Mouse (Mus musculus) small intestine, adult 2 months (tissue): ENCODE measurements around the gene Fam167b. TPM values are rescaled to one million over a fixed set of nuclear protein-coding genes. Genes with fewer than 3 reads are reported as not detected.
A peak's percentile ranks its signal among the peaks of the same experiment; 100 is the strongest.

Experiments used
- H3K27ac ChIP-seq: fragments of 200-500 bp; 2 replicates; pipeline ENCODE4 v1.5.1; 2012; ENCODE audit warnings: low read depth, low read length, control low read depth, inconsistent platforms; ENCODE audit not compliant: insufficient read depth
- H3K27me3 ChIP-seq: fragments of 200-500 bp; 2 replicates; pipeline ENCODE4 v1.6.1; 2012; ENCODE audit warnings: mild to moderate bottlenecking, moderate library complexity, low read length, inconsistent platforms; ENCODE audit not compliant: control insufficient read depth, insufficient read depth
- H3K36me3 ChIP-seq: fragments of 200-500 bp; 2 replicates; pipeline ENCODE4 v1.6.1; 2012; ENCODE audit warnings: mild to moderate bottlenecking, low read length, control low read depth, inconsistent platforms; ENCODE audit not compliant: control insufficient read depth, insufficient read depth
- H3K4me1 ChIP-seq: fragments of 200-500 bp; 2 replicates; pipeline ENCODE4 v1.6.1; 2012; ENCODE audit warnings: low read length, inconsistent platforms, mixed read lengths; ENCODE audit not compliant: control insufficient read depth, insufficient read depth, insufficient read length
- H3K4me3 ChIP-seq: fragments of 200-500 bp; 2 replicates; pipeline ENCODE4 v1.5.1; 2012; ENCODE audit warnings: low read depth, mild to moderate bottlenecking, control low read depth, inconsistent platforms, low read length, moderate library complexity
- CTCF ChIP-seq: fragments of 200-500 bp; IDR thresholded peaks from 2 replicates; pipeline ENCODE4 v1.5.1; 2012; ENCODE audit warnings: low read depth, mild to moderate bottlenecking, control low read depth, inconsistent platforms, low read length, moderate library complexity, mixed read lengths; ENCODE audit not compliant: insufficient replicate concordance, insufficient read length; ENCODE audit errors: extremely low read depth
- POLR2A ChIP-seq: fragments of 200-500 bp; IDR thresholded peaks from 2 replicates; pipeline ENCODE4 v1.6.1; 2012; ENCODE audit warnings: low read depth, mild to moderate bottlenecking, control low read depth, inconsistent platforms, low read length, moderate library complexity
- WGBS: fragments of 180-500 bp; shearing (Covaris S2); methylation state at CpG from one replicate; pipeline ENCODE4 v1.1.7; 2018; 5-methylcytosine and 5-hydroxymethylcytosine counted together
- polyA plus RNA-seq: library from polyadenylated mRNA; depleted of rRNA; stranded (reverse); fragments of >200 nt; gene quantifications from 2 replicates; pipeline ENCODE4 v1.2.3, GENCODE M21; 2012

The Fam167b gene
- polyA plus RNA-seq, 1 experiment, result 1.3 TPM

GRCm38 (mm10) chr4:129580347-129580746 lies 2.0 kb upstream of the Fam167b start:
- H3K27me3 ChIP-seq, result no peaks in the 10 kb centered on the region
- TF ChIP-seq CTCF (no peak), POLR2A (no peak)
- H3K36me3 ChIP-seq, result no peaks in the 10 kb centered on the region
- no peaks in the 10 kb centered on the region; the same call in 1 of the 2 replicates for H3K4me1 ChIP-seq
- H3K27ac ChIP-seq, result no peak overlapping the region
- no peak overlapping the region for H3K4me3 ChIP-seq
- 60% methylated on average over 7 of the region's 7 CpGs for WGBS

- TF ChIP-seq POLR2A, result no peak
- no peak for TF ChIP-seq CTCF
- H3K27ac ChIP-seq, result no peak overlapping the region
- H3K4me1 ChIP-seq, result no peaks in the 10 kb centered on the region; the same call in 1 of the 2 replicates
- no peaks in the 10 kb centered on the region for H3K36me3 ChIP-seq
- no peak overlapping the region for H3K4me3 ChIP-seq
- H3K27me3 ChIP-seq, result no peaks in the 10 kb centered on the region
- 75% methylated on average over 7 of the region's 7 CpGs for WGBS
Measured at GRCm38 (mm10) chr4:129577688-129578087, 661 bp downstream of the Fam167b start.

GRCm38 (mm10) chr4:129576863-129577491 lies 1.4 kb downstream of the Fam167b start:
- H3K27ac ChIP-seq, result no peak overlapping the region
- peak overlapping the region; percentile 23 for H3K4me3 ChIP-seq
- H3K27me3 ChIP-seq, result no peaks in the 10 kb centered on the region
- 26% methylated on average over 21 of the region's 21 CpGs for WGBS
- TF ChIP-seq CTCF, result peak; percentile 57; the same call in 1 of the 2 replicates
- no peak for TF ChIP-seq POLR2A
- H3K36me3 ChIP-seq, result no peaks in the 10 kb centered on the region
- no peaks in the 10 kb centered on the region; the same call in 1 of the 2 replicates for H3K4me1 ChIP-seq

GRCm38 (mm10) chr4:129575171-129575844 lies 3.0 kb downstream of the Fam167b start:
- TF ChIP-seq POLR2A (no peak), CTCF (no peak)
- Histone ChIP-seq H3K27me3 (no peaks in the 10 kb centered on the region), H3K27ac (peak overlapping the region; percentile 87), H3K4me3 (peak overlapping the region; percentile 26), H3K36me3 (no peaks in the 10 kb centered on the region), H3K4me1 (no peaks in the 10 kb centered on the region; the same call in 1 of the 2 replicates)
- WGBS, result 44% methylated on average over 7 of the region's 8 CpGs

GRCm38 (mm10) chr4:129573430-129573829 lies 4.9 kb downstream of the Fam167b start, which contains the start of gene Lck:
TSS of gene Lck (minus strand) at chr4:129573641.
- WGBS, result 84% methylated on average over 8 of the region's 8 CpGs
- Histone ChIP-seq H3K4me1 (no peaks in the 10 kb centered on the region), H3K27me3 (no peaks in the 10 kb centered on the region), H3K36me3 (no peaks in the 10 kb centered on the region), H3K27ac (peak within 1 kb of the TSS; percentile 71), H3K4me3 (peak within 1 kb of the TSS; percentile 56)
- TF ChIP-seq CTCF, result no peak
- TF ChIP-seq POLR2A, result no peak

GRCm38 (mm10) chr4:129573093-129573370 lies 5.3 kb downstream of the Fam167b start:
- Histone ChIP-seq H3K4me1 (no peaks in the 10 kb centered on the region), H3K36me3 (no peaks in the 10 kb centered on the region), H3K27me3 (no peaks in the 10 kb centered on the region), H3K4me3 (peak overlapping the region; percentile 56), H3K27ac (peak overlapping the region; percentile 71)
- 98% methylated on average over 4 of the region's 4 CpGs for WGBS
- TF ChIP-seq CTCF (no peak), POLR2A (no peak)
